Mouse (Mus musculus): ENCODE measurements around the gene Cyp2f2.
A peak's percentile ranks its signal among the peaks of the same experiment; 100 is the strongest.

The Cyp2f2 gene

DNA sequence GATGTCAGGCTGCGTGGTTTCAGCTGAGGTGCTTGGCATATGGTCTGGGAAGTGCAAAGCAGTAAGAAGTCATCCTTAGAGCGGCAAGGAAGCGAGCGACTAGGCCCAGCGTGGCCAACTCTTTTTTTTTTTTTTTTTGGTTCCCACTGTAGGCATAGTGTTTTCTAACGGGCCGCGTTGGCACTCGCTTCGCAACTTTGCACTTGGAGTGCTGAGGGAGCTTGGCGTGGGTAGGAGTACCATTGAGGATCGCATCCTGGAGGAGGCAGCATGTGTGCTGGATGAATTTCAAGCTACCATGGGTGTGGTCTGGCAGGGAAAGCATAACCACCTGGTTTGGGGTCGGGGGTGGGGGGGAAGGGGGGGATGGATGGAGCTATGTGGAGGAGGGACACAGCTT lies 36.3 kb downstream of the Cyp2f2 start:
- no peak for DNase-seq

DNA sequence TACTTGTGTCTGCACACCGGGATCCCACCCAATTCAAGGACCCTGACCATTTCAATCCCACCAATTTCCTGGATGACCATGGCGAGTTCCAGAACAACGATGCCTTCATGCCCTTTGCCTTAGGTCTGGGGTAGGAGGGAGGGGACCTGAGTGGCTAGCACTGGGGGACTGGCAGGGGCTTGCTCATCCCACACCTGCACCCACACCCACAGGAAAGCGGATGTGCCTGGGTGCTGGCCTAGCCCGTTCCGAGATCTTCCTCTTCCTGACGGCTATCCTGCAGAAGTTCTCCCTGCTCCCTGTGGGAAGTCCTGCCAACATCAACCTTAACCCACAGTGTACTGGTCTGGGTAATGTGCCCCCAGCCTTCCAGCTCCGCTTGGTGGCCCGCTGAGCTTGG lies 38.5 kb downstream of the Cyp2f2 start:
- no peak for DNase-seq

DNA sequence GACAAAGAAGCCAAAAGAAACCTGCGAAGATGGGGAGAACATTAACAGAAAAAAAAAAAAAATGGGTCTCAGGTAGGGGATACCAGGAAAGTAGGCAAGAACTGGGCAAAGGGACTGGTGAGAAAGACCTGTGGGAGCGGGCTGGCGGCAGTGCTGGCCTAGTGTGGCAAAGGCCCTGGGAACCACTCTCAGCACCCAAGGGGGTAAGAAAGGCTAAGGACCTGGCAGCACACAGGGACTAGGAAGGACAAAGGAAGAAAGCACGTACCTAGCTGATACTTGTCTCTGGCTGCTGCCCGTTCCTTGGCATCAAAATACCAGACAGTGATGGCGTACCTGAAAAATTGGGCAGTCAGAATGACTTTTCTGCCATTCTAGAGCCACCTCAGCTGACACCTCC lies 39.5 kb downstream of the Cyp2f2 start:
- DNase-seq, result no peak

DNA sequence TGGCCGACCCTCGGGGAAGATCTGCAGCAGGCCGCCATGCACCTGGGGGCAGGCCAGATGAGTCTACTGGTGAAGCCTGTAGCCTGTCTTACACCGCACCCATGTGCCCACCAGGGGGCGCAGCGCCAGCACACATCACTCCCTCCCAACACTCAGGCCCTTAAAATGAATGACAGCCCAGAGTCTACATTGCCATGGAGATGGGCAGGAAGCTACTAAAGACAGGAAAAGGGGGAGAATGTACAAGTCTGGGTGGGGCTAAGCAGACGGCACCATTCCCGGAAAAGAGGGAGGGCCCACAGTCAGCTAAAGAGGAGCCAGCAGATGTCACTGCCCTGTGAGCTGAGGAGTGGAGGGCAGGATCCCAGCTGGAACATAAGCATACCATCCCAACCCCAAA lies 40.2 kb downstream of the Cyp2f2 start:
- DNase-seq, result peak; percentile 85

DNA sequence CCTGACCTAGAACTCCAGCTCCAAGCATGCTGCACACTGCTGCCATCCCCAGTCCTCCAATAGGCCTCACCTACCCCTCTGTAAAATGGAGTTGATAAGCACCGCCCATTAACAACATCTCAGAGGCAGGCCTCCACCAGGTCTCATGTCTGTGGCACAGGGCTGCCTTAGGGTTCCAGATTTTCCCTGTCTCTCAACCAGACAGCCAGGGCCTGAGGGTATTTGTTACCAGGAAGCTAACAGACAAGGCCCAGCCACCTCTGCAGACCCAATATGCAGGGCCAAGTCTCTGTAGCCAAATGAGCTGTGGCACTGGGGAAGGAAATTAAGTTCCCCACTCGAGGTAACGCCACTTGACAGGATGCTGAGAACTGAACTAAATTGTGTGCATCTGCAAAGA lies 41.2 kb downstream of the Cyp2f2 start:
- no peak for DNase-seq

DNA sequence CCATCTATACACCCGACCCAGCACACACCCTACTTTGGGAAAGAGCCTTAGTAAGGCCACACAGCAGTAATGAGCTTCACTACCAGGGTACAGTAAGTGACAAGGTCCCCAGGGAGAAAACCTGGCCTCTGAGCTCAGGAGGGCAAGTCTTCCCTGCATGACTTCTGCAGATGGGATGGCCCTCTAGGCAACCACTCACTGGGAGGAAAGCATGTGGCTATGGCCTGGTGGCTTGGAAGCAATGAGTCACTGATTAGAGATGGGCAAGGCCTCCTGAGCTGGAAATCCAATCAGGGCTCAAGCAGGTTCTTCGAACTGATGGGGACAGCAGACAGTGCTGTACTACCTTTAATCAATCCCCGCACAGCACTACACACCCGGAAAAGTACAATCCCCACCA lies 42.0 kb downstream of the Cyp2f2 start:
- no peak for DNase-seq

DNA sequence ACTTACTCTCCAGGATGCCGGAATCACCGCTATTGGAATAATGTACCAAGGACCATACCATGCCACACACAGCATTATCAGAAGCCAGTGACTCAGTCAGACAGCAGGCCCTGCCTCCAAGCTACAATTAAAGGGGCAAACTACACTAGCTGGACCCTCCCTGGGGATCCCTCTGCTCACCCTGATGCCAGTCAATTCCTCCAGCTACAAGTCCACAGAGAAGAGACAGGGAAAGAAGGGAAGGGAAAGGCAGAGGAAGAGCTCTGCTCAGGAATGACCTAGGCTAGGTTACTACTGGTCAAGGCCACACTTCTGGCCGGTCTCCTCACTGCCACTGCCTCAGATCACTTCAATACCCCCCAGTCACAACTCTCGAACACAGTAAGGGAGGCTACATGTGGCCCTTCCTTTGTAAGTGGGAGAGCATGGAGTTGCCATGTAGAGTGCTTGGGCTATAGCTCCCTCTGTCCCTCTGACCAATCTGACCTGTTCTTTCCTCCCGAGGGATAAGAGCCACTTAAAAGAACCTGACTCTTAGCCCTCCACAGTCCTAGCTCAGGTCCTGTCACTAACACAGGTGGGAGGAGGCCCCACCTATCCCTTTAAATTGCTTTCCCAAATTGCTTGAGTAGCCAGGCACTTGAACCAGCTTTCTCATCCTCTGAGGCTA lies 43.2 kb downstream of the Cyp2f2 start:
- DNase-seq, result no peak

DNA sequence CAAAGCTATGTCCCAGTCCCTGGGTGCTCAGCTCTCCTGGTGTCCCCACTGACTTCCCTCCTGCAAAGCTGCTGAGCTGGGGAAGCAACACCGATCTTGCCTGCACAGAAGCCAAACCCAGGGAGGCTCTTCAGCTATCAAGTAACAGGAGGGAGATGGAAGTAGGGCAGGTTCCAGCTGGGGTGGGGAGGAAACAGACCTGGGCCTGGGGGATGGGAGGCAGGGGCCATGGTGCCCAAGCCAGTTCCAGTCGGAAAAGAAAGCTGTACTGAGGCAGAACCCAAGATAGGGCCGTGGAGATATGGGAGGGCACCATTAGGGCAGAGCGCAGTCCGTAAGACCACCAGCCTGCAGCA lies 43.7 kb downstream of the Cyp2f2 start:
- no peak for DNase-seq

DNA sequence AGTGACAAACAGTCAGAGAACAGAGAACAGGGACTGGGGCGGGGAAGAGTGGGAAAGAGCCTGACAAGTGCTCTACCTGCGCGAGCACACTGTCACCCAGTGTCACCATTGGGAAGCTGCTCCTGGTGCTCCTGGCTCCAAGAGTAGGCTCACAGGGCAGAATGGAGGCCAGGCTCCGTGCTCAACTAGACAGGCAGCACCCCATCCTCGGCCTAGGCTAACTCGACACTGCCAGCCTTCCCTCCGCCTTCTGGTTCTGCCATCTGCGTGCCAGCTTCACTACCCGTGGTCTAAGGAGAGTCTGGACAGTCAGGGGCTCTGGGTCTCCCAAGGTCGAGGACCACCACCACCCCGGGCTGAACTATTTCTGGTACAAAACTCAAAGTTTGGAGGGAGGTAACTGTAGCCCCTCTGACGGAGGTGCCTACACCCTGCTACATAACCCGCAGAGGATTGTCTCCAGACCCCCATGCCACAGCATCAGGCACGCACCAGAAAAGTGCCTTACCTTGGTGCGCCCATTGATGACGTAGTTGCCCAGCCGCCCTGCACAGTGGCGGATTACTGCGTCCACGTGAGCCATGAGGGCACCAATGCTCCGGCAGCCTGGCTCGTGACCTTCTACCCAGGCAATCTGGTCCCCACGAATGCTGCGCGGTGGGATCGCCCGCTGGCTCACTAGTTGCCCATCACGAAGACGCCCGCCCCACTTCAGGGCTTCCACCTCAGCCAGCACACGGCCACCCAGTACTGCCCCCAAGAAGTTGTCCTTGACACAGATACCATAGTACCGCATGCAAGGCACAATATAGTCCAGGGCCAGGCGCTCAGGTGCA lies 44.6 kb downstream of the Cyp2f2 start:
- DNase-seq, result no peak

DNA sequence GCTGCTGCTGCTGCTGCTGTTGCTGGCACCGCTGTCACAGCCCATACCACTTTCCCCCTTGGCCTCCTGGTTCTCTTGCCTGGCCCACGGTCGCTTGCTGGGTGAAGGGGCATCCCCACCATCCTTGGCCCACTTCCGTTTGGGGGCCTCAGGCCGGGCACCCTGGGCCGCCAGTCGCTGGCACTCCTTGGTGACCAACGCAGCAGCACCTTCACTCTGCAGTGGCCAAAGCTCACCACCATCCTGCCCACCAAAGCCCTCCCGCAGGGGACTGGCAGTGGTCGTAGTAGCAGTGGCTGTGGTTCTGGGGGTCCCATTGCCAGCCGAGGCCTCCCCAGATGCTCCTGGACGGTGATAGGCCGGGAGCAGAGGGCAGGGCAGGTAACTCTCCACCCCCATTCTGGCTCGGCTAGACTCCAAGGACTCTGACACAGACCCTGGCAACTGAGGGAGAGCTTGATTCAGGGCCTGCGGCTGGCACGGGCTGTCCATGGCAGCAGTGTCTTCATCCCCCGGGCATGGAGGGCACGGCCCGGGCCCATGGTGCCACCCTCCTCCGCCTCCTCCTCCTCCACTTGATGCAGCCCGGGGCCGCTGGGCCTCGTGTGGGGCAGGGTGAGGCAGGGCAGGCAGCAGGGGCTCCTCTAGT lies 45.4 kb downstream of the Cyp2f2 start:
- DNase-seq, result no peak

DNA sequence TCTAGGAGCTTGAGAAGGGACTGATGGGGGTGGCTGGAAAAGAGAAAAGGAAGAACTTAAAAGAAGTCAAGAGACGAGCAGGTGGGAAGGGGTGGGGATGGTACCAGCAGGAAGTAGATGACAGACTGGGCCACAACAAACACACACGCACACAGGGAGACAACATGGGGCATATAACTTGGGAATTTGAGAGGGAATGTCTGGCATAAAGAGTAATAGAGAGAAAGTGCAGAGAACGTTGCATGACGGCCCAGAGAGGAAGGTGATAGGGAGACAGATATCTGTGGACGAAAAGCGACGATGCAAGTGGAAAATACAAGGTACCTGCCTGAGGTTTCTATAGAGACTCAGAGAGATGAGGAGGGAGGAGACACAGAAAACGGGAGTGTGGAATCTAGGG lies 46.0 kb downstream of the Cyp2f2 start:
- no peak for DNase-seq

DNA sequence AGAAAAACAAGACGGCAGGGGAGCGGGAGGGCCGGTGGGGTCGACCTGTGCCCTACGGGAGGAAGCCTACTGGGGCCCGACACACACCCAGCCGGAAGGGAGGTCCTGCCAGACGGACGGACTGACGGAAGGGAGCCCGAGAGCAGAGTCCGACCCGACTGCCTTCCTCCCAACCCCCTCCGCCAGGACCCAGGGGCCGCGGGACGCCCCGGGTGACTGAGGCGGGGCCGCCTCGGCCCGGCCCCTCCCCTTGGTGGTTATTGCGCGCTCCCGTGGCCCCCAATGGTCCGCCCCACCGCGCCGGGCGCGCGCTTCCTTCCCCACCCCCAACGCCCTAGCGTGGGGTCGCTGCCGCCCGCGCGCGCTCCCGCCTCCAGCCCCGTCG lies 46.5 kb downstream of the Cyp2f2 start:
- DNase-seq, result peak; percentile 89

DNA sequence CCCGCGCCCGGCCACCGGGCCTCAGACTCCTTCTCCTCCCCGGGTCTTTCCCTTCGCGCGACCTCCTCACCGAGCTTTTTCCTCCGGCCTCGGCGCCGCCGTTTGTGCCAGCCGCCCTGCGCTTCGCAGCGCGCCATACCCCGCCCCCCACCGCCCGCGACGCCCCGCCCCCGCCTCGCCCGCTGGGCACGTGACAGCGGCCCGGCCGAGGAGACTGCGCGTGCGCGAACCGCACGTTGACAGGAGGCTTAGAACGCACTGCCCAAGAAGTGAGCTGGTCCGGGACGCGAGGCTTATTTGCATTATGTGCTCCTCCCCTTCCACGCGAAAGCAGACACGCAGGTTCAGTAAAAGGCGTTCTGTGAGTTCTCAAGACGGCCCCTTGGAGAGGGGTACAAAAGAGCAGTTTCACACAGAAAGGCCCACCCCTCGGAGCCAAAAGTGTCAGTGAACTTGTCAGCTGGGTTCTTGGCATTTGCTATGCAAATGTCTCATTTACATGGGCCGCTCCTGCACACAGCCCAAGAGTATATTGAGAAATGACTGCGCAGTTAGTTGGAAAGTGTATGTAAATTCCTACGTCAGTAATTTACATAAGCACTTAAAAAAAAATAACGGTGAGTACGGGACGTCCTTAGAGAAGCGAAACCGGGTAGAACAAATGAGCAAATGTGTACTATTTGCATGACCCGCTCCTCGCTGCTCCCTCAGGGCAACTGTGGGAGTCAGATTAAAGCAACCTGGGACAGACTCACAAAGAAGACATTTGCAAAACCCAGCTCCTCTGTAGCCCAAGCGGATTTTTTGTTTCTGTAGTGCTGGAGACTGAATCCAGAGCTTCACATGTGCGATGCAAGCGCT lies 47.1 kb downstream of the Cyp2f2 start, which contains the start of gene Egln2:
Gene Egln2, minus strand, starts transcription at position 189 of the 861 bp plus-strand sequence.
- DNase-seq, result peak; percentile 99

DNA sequence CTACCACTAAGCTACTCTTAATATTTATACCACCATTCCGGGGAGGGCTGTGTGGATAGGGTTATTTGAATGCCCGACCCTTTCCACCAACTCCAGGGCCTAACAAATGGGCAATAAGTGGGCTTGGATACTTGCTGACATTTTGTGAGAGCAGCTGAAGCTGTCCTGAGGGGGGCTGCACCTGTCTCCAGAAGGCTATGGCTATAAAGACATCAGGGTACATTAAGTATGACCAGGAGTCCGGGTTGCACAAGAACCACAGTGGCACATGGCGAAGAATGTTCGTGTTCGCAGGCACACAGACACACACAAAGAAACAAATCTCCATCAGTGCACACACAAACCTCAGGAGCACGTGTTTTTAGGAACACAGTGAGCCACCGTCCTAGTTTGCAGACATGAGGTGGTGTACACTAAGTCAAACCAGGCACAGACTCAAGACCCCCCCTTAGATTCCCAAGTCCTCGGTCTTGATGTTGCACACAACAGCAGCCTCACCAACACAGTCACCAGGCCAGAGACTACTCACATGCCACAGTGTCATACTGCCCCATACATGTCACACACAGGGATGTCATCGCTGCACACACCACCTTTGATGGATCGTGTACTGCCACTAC lies 47.9 kb downstream of the Cyp2f2 start:
- DNase-seq, result no peak

DNA sequence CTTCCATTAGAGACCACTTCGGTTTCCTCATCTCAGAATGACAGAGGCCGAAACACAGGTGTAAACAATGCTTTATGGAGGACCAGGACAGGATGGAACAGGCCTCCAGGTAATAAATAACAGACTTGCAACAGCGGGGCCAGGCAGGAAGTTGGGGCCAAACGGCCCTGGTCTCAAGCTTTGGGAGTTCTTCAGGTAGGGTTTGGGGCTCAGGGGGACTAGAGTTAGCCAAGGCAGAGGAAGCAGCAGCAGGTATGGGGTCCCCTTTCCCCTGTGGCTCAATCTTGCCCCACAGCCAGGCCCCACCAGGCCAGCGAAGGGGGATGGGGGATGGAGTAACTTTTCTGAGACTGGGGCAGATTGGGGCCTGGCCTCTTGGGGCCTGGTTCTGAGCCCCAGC lies 48.7 kb downstream of the Cyp2f2 start:
- no peak for DNase-seq

DNA sequence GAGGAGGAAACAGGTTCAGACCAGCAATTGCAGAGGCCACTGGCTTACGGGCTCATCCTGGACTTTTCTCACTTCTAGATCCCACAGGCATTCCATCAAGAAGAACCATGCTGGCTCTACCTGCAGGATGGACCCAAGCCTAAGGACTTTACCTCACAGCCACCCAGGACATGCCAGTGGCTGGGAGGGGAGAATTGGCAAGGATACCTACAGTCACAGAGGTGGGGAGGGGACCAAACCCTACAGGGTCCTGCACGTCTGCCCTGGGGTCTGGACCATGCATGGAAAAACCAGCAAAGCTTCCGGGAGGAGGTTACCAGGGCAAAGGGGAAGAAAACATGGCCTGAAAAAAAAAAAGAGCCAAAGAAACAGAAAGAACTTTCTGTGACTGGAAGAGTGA lies 51.3 kb downstream of the Cyp2f2 start:
- no peak for DNase-seq

DNA sequence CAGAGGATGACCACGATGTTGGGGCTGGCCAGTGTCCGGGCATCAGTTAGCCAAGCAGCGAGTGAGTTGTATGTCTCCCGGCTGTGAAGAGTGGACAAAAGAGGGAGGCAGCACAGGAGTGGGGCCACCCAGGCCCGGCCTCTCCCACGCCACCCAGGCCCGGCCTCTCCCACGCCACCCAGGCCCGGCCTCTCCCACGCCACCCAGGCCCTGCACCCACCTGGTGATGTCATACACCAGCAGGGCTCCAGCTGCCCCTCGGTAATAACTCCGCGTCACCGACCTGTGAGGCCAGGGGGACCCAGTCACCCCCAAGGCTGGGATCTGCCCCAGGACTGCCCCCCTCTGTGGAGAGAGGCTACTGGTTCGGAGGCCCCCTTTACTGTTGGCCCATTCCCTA lies 54.8 kb downstream of the Cyp2f2 start:
- no peak for DNase-seq

DNA sequence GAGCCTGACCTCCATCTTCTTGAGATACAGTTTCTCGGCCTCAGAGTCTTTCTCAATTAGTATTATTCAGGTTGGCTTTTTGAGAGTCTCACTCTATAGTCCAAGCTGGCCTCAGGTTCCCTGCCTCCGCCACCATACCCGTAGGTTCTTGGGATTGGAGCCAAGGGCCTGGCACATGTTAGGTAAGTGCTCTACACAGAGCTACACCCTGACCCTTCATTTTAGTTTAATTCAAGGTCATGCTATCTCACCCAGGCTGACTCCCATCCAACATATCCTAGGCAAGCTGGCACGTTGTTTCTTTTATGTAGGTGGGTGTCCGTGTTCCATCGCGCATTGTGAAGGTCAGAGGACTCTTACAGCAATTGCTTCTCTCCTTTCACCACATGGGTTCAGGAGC lies 55.2 kb downstream of the Cyp2f2 start:
- no peak for DNase-seq

DNA sequence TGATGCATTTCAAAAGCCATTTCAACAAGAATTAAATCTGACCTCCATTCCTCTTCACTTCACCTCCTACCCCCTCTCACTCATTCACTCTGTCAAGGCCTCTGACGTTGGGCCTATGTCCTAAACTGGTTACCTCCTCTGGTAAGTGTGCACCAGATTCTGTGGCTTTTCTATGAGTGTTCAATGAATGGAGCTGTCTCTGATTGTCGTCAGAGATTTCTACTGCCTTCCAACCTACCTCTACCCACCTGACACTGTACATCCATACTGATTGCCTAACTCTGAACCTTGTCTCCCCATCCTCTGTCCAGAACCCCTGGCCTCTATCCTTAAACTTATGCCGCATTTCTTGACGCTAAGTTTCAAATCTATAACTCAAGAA lies 58.2 kb downstream of the Cyp2f2 start:
- DNase-seq, result no peak

DNA sequence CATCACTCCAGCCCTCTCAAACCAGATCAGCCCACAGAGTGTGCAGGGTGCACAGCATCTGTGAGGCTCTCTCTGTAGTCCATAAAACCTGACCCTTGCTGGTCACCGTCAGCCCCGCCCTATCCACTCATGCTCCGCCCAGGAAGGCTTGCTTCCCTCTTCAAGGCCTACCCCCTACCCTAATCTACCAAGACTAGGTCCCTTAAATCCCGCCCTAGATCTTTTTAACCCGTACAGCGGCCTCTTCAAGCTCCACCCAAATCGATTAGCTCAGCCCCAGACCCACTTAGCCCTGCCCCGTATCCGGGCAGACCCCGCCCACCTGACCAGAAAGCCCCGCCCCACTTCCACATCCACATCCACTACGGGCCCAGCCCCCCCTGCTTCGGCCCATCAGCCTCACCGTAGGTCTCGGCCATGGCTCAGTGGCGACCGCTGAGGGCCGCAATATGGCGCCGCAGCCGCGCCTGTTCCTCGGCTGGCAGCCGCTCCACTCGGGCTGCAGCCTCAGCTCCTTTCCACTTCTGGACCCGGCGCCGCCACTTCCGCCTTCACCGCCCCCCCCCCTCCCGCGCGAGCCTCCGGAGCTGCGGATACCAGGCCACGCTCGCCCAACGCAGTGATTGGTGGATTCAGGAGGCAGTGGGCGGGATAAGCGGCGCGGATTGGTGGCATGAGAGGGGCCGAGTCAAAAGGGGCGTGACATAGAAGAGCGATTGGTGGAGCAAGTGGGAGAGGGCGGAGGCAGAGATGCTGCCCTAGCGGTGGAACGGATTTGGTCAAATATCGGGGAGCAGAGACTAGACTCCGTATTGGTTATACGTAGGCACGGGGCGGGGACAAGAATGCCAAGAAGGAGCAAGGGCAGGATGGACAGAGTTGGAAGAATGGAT lies 58.9 kb downstream of the Cyp2f2 start, which contains the start of gene Rab4b:
Gene Rab4b, minus strand, starts transcription at position 573 of the 893 bp plus-strand sequence.
- peak; percentile 99 for DNase-seq

DNA sequence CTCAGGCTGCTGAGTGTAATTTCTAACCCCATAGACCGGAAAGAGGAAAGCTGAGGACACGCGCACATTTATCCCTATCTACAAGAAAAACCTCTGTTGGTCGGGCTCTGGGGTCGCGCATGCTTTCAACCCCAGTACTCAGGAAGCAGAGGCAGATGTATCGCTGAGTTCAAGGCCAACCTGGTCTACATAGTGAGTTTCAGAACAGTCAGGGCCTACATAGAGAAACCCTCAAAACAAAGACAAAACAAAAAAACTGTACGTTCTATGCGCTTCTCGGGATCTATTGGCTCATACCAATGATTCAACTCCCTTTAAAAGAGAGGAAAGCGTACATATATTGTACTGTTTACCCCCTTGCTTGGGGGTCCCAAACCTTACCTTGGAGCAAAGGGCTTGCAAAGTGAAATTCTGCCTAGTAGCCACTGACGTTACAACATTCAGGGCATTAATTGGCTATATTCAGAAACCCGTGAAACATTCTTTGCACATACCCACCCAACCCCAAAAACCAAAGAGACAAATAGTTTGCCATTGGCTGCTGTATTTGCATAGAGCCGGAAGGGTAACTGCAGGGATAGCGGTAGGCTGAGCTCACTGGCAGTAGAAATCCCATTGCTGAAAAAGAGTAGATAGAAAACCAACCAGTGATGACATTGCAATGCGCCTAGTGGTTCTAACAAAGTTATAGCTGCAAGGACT lies 59.7 kb downstream of the Cyp2f2 start:
- DNase-seq, result no peak
